Mouse (Mus musculus): ENCODE measurements around the gene Tppp2.
"Not testable (repeated sequence)": the region's sequence is repeated elsewhere in the genome, so short reads cannot be mapped to it uniquely, and the experiment has no call there.

Gene Tppp2

GRCm38 (mm10) chr14:51912391-51913061 lies 5.7 kb upstream of the Tppp2 start:
- DNase-seq (ENCODE audit: low spot score): no peak

GRCm38 (mm10) chr14:51913062-51913959 lies 4.9 kb upstream of the Tppp2 start:
- peak; percentile 66 for DNase-seq (ENCODE audit: low spot score)

GRCm38 (mm10) chr14:51913960-51914762 lies 4.1 kb upstream of the Tppp2 start, which contains the start of gene Ndrg2:
Gene Ndrg2, minus strand, starts transcription at chr14:51914158.
- peak; percentile 83 for DNase-seq (ENCODE audit: low spot score)

- no peak for DNase-seq (ENCODE audit: low spot score)
Measured at GRCm38 (mm10) chr14:51915030-51915429, 3.2 kb upstream of the Tppp2 start.

- no peak for DNase-seq (ENCODE audit: low spot score)
Measured at GRCm38 (mm10) chr14:51916539-51916938, 1.7 kb upstream of the Tppp2 start.

GRCm38 (mm10) chr14:51918966-51919365 lies 741 bp downstream of the Tppp2 start:
- no peak for DNase-seq (ENCODE audit: low spot score)

- DNase-seq (ENCODE audit: low spot score): peak; percentile 57
Measured at GRCm38 (mm10) chr14:51921759-51922570, 3.7 kb downstream of the Tppp2 start.

GRCm38 (mm10) chr14:51922571-51922865 lies 4.3 kb downstream of the Tppp2 start, which contains the start of gene Rnase13:
Gene Rnase13, minus strand, starts transcription at chr14:51922773.
- DNase-seq (ENCODE audit: low spot score): no peak

GRCm38 (mm10) chr14:51922910-51923309 lies 4.7 kb downstream of the Tppp2 start:
- DNase-seq (ENCODE audit: low spot score): no peak

- DNase-seq (ENCODE audit: low spot score): no peak
Measured at GRCm38 (mm10) chr14:51923492-51923891, 5.3 kb downstream of the Tppp2 start.

- DNase-seq (ENCODE audit: low spot score): not testable (repeated sequence)
Measured at GRCm38 (mm10) chr14:51926930-51927329, 8.7 kb downstream of the Tppp2 start.

GRCm38 (mm10) chr14:51929309-51929943 lies 11.2 kb downstream of the Tppp2 start:
- DNase-seq (ENCODE audit: low spot score): peak; percentile 64

GRCm38 (mm10) chr14:51929968-51930367 lies 11.7 kb downstream of the Tppp2 start:
- no peak for DNase-seq (ENCODE audit: low spot score)

GRCm38 (mm10) chr14:51930824-51931223 lies 12.6 kb downstream of the Tppp2 start:
- DNase-seq (ENCODE audit: low spot score): peak; percentile 38

- no peak for DNase-seq (ENCODE audit: low spot score)
Measured at GRCm38 (mm10) chr14:51932092-51933020, 14.1 kb downstream of the Tppp2 start.

- DNase-seq (ENCODE audit: low spot score): no peak
Measured at GRCm38 (mm10) chr14:51939005-51939404, 20.8 kb downstream of the Tppp2 start.

GRCm38 (mm10) chr14:51940944-51941560 lies 22.8 kb downstream of the Tppp2 start:
- DNase-seq (ENCODE audit: low spot score): no peak

GRCm38 (mm10) chr14:51941577-51941976 lies 23.4 kb downstream of the Tppp2 start:
- no peak for DNase-seq (ENCODE audit: low spot score)

GRCm38 (mm10) chr14:51942236-51942635 lies 24.0 kb downstream of the Tppp2 start:
- DNase-seq (ENCODE audit: low spot score): no peak
